Mouse (Mus musculus) erythroblast, embryonic 14.5 days (primary cell): ENCODE measurements at regions not wholly inside any gene's neighbourhood (a gene's known extent, or its start where the extent isn't known, plus 50 kb on each side); places are given as distances from the start of the nearest gene placed in this dataset.

Source experiments
- H3K27me3 ChIP-seq: 2 replicates; pipeline ENCODE4 v1.6.1; 2012; ENCODE audit warnings: inconsistent platforms; ENCODE audit not compliant: control insufficient read depth
- H3K36me3 ChIP-seq: 2 replicates; pipeline ENCODE4 v1.6.1; 2012; ENCODE audit warnings: mild to moderate bottlenecking, inconsistent platforms; ENCODE audit not compliant: control insufficient read depth
- H3K4me1 ChIP-seq: 2 replicates; pipeline ENCODE4 v1.6.1; 2012; ENCODE audit warnings: inconsistent platforms; ENCODE audit not compliant: control insufficient read depth
- H3K4me3 ChIP-seq: replicated peaks from 2 replicates; pipeline ENCODE3; 2012; ENCODE audit warnings: moderate library complexity, mild to moderate bottlenecking, inconsistent platforms
- H3K9me3 ChIP-seq: 2 replicates; pipeline ENCODE4 v1.6.1; 2012; ENCODE audit warnings: low read length, inconsistent platforms, mixed read lengths; ENCODE audit not compliant: control insufficient read depth
- GATA1 ChIP-seq: IDR thresholded peaks from 2 replicates; pipeline ENCODE4 v1.6.1; 2012; ENCODE audit warnings: low read length, inconsistent platforms, mixed read lengths
- TAL1 ChIP-seq: IDR thresholded peaks from 3 replicates; pipeline ENCODE4 v1.6.1; 2012; ENCODE audit warnings: low read length, inconsistent platforms, mixed read lengths

- Histone ChIP-seq H3K36me3 (no peaks in the 10 kb centered on the region), H3K9me3 (no peaks in the 10 kb centered on the region), H3K4me3 (no peak overlapping the region), H3K27me3 (peaks cover 55% of the 10 kb centered on the region), H3K4me1 (peaks cover 2% of the 10 kb centered on the region)
- TF ChIP-seq TAL1 (no peak), GATA1 (no peak)
Observed at GRCm38 (mm10) chr15:38585610-38586009, 1160.3 kb downstream of the 4930447A16Rik start.

DNA sequence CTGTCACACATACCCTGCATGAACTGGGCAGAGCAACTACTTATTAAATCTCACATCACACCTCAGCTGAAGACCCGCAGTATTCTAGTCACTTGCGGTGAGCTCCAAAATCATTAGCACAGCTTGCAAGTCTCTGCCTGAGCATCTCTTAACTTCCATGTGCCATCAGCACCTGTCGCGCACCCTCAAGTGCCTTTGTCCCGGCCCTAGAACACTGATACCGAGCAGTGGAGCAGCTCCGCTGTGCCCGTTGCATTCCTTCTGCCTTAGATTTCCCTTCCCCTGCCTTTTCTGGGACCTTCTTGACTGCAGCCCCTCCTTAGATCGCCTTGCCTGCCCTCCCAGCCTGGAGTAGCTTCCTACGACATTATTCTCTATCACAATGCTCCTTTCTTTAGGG, 1161.2 kb downstream of the 4930447A16Rik start:
- Histone ChIP-seq H3K36me3 (no peaks in the 10 kb centered on the region), H3K27me3 (peaks cover 59% of the 10 kb centered on the region), H3K9me3 (no peaks in the 10 kb centered on the region), H3K4me1 (peaks cover 2% of the 10 kb centered on the region), H3K4me3 (no peak overlapping the region)
- TF ChIP-seq TAL1 (no peak), GATA1 (no peak)

GRCm38 (mm10) chr15:38588268-38588667, 1162.9 kb downstream of the 4930447A16Rik start:
- Histone ChIP-seq H3K4me1 (peaks cover 2% of the 10 kb centered on the region), H3K36me3 (no peaks in the 10 kb centered on the region), H3K4me3 (no peak overlapping the region), H3K27me3 (peaks cover 44% of the 10 kb centered on the region), H3K9me3 (peaks cover 3% of the 10 kb centered on the region; the same call in 1 of the 2 replicates)
- TF ChIP-seq TAL1 = no peak
- no peak for TF ChIP-seq GATA1

- Histone ChIP-seq H3K36me3 (no peaks in the 10 kb centered on the region), H3K27me3 (peaks cover 45% of the 10 kb centered on the region), H3K4me1 (peaks cover 2% of the 10 kb centered on the region), H3K9me3 (peaks cover 3% of the 10 kb centered on the region; the same call in 1 of the 2 replicates), H3K4me3 (no peak overlapping the region)
- no peak for TF ChIP-seq TAL1
- TF ChIP-seq GATA1 = no peak
Observed at GRCm38 (mm10) chr15:38589010-38589409, 1163.7 kb downstream of the 4930447A16Rik start.

DNA sequence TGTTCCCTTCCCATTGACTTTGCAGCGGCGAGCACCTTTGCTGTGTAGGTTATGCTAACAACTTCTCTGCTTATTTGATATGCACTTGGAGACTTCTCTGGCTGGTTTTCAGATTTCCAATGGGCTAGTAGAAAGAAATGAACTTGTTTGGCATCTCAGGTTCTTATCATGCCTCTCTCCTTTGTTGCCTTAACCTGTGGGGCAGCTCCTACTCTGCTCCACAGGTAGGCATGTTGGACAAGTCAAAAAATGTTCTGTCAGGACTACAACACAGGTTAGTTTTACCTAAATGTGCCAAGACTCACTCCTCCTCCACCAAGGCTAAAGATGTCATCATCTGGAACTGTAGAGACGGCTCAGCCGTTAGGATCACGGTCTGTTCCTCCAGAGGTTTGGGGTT, 1164.3 kb downstream of the 4930447A16Rik start:
- no peaks in the 10 kb centered on the region for H3K36me3 ChIP-seq
- H3K4me1 ChIP-seq = peaks cover 2% of the 10 kb centered on the region
- no peak overlapping the region for H3K4me3 ChIP-seq
- H3K9me3 ChIP-seq = peaks cover 3% of the 10 kb centered on the region; the same call in 1 of the 2 replicates
- H3K27me3 ChIP-seq = peaks cover 44% of the 10 kb centered on the region
- TF ChIP-seq GATA1 = no peak
- TF ChIP-seq TAL1 = no peak

DNA sequence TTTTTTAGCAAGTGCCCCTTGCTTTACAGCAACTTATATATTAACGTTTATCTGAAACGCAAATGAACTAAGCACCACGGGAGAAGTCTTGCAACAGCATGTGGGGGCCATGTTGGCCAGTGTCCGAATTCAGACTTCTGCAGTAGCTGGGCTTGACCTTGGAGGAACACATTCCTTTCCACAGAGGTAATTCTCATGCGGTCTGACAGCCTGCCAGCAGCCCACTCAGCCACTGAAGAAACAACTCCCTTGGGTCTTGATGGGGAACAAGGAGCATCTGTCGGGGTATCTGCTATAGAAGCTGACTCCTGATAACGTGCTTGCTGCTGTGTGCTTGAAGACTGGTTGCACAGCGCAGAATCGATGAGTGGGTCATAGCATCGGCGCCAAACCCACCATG, 1168.7 kb downstream of the 4930447A16Rik start:
- H3K4me1 ChIP-seq = peaks cover 2% of the 10 kb centered on the region
- peaks cover 14% of the 10 kb centered on the region for H3K27me3 ChIP-seq
- H3K9me3 ChIP-seq = peaks cover 3% of the 10 kb centered on the region; the same call in 1 of the 2 replicates
- H3K4me3 ChIP-seq = no peak overlapping the region
- TF ChIP-seq TAL1 = no peak
- TF ChIP-seq GATA1 = no peak
- H3K36me3 ChIP-seq = no peaks in the 10 kb centered on the region

DNA sequence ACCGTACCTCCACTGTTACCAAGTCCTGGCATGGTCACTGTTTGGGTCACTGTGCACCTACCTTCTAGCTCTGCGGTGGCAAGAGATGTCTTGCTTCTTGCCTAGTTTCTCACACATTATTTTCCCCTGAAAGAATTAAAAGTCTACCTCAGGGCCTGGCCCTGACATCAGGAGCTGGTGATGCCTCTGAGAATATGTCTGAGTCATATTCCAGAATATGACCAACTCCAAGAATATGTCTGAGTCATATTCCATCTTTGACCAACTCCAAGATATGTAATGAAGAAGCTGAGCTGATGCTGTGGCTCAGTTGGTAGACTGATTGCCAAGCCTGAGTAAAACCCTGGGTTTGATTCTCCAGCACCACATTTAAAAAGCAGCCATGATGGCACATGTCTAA, 1169.4 kb downstream of the 4930447A16Rik start:
- Histone ChIP-seq H3K36me3 (no peaks in the 10 kb centered on the region), H3K9me3 (peaks cover 3% of the 10 kb centered on the region; the same call in 1 of the 2 replicates), H3K27me3 (peaks cover 12% of the 10 kb centered on the region), H3K4me1 (peaks cover 2% of the 10 kb centered on the region), H3K4me3 (no peak overlapping the region)
- no peak for TF ChIP-seq TAL1
- TF ChIP-seq GATA1 = no peak

DNA sequence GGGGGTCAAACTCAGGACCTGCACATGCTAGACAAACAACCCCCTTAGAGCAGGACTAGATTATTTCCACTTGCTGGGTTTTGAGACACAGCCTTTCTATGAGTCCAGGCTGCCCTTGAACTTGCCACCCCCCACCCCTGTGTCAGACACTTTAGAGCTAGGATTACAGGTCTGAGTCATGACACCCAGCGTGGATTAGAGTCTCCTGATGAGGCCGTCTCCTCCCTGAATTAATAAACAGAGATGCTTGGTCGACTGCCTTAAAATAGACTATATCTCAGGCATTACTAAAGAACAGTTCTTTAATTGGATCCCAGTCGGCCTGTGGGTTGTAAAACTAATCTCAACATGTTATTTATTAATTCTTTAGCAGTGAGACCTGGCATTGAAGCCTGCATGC, 1170.5 kb downstream of the 4930447A16Rik start:
- Histone ChIP-seq H3K4me1 (no peaks in the 10 kb centered on the region; the same call in none of the 2 replicates), H3K36me3 (no peaks in the 10 kb centered on the region), H3K4me3 (no peak overlapping the region), H3K27me3 (peaks cover 12% of the 10 kb centered on the region), H3K9me3 (peaks cover 3% of the 10 kb centered on the region; the same call in 1 of the 2 replicates)
- TF ChIP-seq TAL1 (no peak), GATA1 (no peak)

- no peaks in the 10 kb centered on the region for H3K36me3 ChIP-seq
- H3K4me3 ChIP-seq = no peak overlapping the region
- no peak for TF ChIP-seq TAL1
- TF ChIP-seq GATA1 = no peak
- H3K4me1 ChIP-seq = no peaks in the 10 kb centered on the region; the same call in none of the 2 replicates
- peaks cover 3% of the 10 kb centered on the region; the same call in 1 of the 2 replicates for H3K9me3 ChIP-seq
- H3K27me3 ChIP-seq = peaks cover 10% of the 10 kb centered on the region
Observed at GRCm38 (mm10) chr15:38597458-38597857, 1172.1 kb downstream of the 4930447A16Rik start.

- Histone ChIP-seq H3K36me3 (no peaks in the 10 kb centered on the region), H3K9me3 (no peaks in the 10 kb centered on the region), H3K27me3 (peaks cover 11% of the 10 kb centered on the region), H3K4me1 (no peaks in the 10 kb centered on the region; the same call in none of the 2 replicates), H3K4me3 (no peak overlapping the region)
- TF ChIP-seq GATA1 = no peak
- no peak for TF ChIP-seq TAL1
Observed at GRCm38 (mm10) chr15:38601436-38601835, 1176.1 kb downstream of the 4930447A16Rik start.
